Mouse (Mus musculus): ENCODE results near the gene Zfp637.
A peak's percentile ranks its signal among the peaks of the same experiment; 100 is the strongest.
"Not testable (repeated sequence)": the region's sequence is repeated elsewhere in the genome, so short reads cannot be mapped to it uniquely, and the experiment has no call there.

The Zfp637 gene

GRCm38 (mm10) chr6:117840686-117841510 is at the start of gene Zfp637:
Gene Zfp637, plus strand, starts transcription at chr6:117841180.
- DNase-seq: peak; percentile 95

GRCm38 (mm10) chr6:117795251-117795650 is 45.7 kb upstream of the Zfp637 start:
- DNase-seq: no peak

- DNase-seq: no peak
Observed at GRCm38 (mm10) chr6:117800824-117801223, 40.2 kb upstream of the Zfp637 start.

- no peak for DNase-seq
Observed at GRCm38 (mm10) chr6:117801801-117802200, 39.2 kb upstream of the Zfp637 start.

GRCm38 (mm10) chr6:117807756-117808155 is 33.2 kb upstream of the Zfp637 start:
- no peak for DNase-seq

GRCm38 (mm10) chr6:117809816-117810215 is 31.2 kb upstream of the Zfp637 start:
- no peak for DNase-seq

GRCm38 (mm10) chr6:117810717-117811116 is 30.3 kb upstream of the Zfp637 start:
- no peak for DNase-seq

- no peak for DNase-seq
Observed at GRCm38 (mm10) chr6:117811256-117811655, 29.7 kb upstream of the Zfp637 start.

- DNase-seq: no peak
Observed at GRCm38 (mm10) chr6:117814681-117815080, 26.3 kb upstream of the Zfp637 start.

GRCm38 (mm10) chr6:117817108-117817541 is 23.9 kb upstream of the Zfp637 start:
- no peak for DNase-seq

- DNase-seq: no peak
Observed at GRCm38 (mm10) chr6:117820327-117820726, 20.7 kb upstream of the Zfp637 start.

- DNase-seq: peak; percentile 64
Observed at GRCm38 (mm10) chr6:117825369-117825768, 15.6 kb upstream of the Zfp637 start.

- peak; percentile 75 for DNase-seq
Observed at GRCm38 (mm10) chr6:117828273-117828672, 12.7 kb upstream of the Zfp637 start.

GRCm38 (mm10) chr6:117841511-117841955 is 553 bp downstream of the Zfp637 start:
- DNase-seq: no peak

GRCm38 (mm10) chr6:117844597-117844996 is 3.6 kb downstream of the Zfp637 start:
- DNase-seq: no peak

- DNase-seq: not testable (repeated sequence)
Observed at GRCm38 (mm10) chr6:117846671-117847070, 5.7 kb downstream of the Zfp637 start.

GRCm38 (mm10) chr6:117847772-117848171 is 6.8 kb downstream of the Zfp637 start:
- DNase-seq: no peak

- no peak for DNase-seq
Observed at GRCm38 (mm10) chr6:117848577-117848976, 7.6 kb downstream of the Zfp637 start.

GRCm38 (mm10) chr6:117851747-117852146 is 10.8 kb downstream of the Zfp637 start:
- DNase-seq: no peak

GRCm38 (mm10) chr6:117857990-117858389 is 17.0 kb downstream of the Zfp637 start:
- DNase-seq: no peak

- no peak for DNase-seq
Observed at GRCm38 (mm10) chr6:117861848-117862247, 20.9 kb downstream of the Zfp637 start, which contains the start of gene Zfp239. Gene Zfp239, plus strand, starts transcription at chr6:117862100.

- DNase-seq: no peak
Observed at GRCm38 (mm10) chr6:117862465-117862864, 21.5 kb downstream of the Zfp637 start.

GRCm38 (mm10) chr6:117862899-117863620 is 22.1 kb downstream of the Zfp637 start:
- peak; percentile 70 for DNase-seq

GRCm38 (mm10) chr6:117863751-117864150 is 22.8 kb downstream of the Zfp637 start:
- no peak for DNase-seq
